Mouse (Mus musculus) NIH3T3 (cell line): ENCODE measurements around the gene Rala.
"Not testable (repeated sequence)": the region's sequence is repeated elsewhere in the genome, so short reads cannot be mapped to it uniquely, and the experiment has no call there.

Experiments used
- DNase-seq: peaks from one replicate; pipeline ENCODE4 v3.0.0-alpha.2; 2012; ENCODE audit warnings: low read depth

The Rala gene

GRCm38 (mm10) chr13:17944078-17944917 is at the start of gene Rala:
Rala (minus strand) TSS chr13:17944239.
- peak; percentile 93 for DNase-seq

GRCm38 (mm10) chr13:17993515-17993847 is 49.4 kb upstream of the Rala start:
- no peak for DNase-seq

- peak; percentile 91 for DNase-seq
These were observed 48.9 kb upstream of the Rala start, which contains the start of gene Yae1d1 for GRCm38 (mm10) chr13:17992697-17993514. Yae1d1 (minus strand) TSS chr13:17993349.

- no peak for DNase-seq
These were observed 48.0 kb upstream of the Rala start for GRCm38 (mm10) chr13:17992009-17992408.

GRCm38 (mm10) chr13:17983194-17983593 is 39.2 kb upstream of the Rala start:
- DNase-seq = peak; percentile 63

- DNase-seq = no peak
These were observed 38.6 kb upstream of the Rala start for GRCm38 (mm10) chr13:17982634-17983033.

GRCm38 (mm10) chr13:17976854-17977739 is 33.1 kb upstream of the Rala start:
- no peak for DNase-seq

GRCm38 (mm10) chr13:17975891-17976290 is 31.9 kb upstream of the Rala start:
- DNase-seq = peak; percentile 70

- DNase-seq = peak; percentile 25
These were observed 31.4 kb upstream of the Rala start for GRCm38 (mm10) chr13:17975457-17975856.

GRCm38 (mm10) chr13:17974734-17975133 is 30.7 kb upstream of the Rala start:
- no peak for DNase-seq

GRCm38 (mm10) chr13:17960613-17961012 is 16.6 kb upstream of the Rala start:
- no peak for DNase-seq

GRCm38 (mm10) chr13:17954282-17954681 is 10.2 kb upstream of the Rala start:
- DNase-seq = no peak

- not testable (repeated sequence) for DNase-seq
These were observed 6.5 kb upstream of the Rala start for GRCm38 (mm10) chr13:17950581-17950980.

GRCm38 (mm10) chr13:17949555-17949954 is 5.5 kb upstream of the Rala start:
- no peak for DNase-seq

GRCm38 (mm10) chr13:17943306-17944077 is 547 bp downstream of the Rala start:
- no peak for DNase-seq

- DNase-seq = no peak
These were observed 1.7 kb downstream of the Rala start for GRCm38 (mm10) chr13:17942338-17942737.

GRCm38 (mm10) chr13:17907309-17907708 is 36.7 kb downstream of the Rala start:
- DNase-seq = no peak

- DNase-seq = no peak
These were observed 42.6 kb downstream of the Rala start for GRCm38 (mm10) chr13:17901474-17901873.

GRCm38 (mm10) chr13:17900641-17901040 is 43.4 kb downstream of the Rala start:
- DNase-seq = peak; percentile 46

- no peak for DNase-seq
These were observed 47.0 kb downstream of the Rala start for GRCm38 (mm10) chr13:17897040-17897439.

- no peak for DNase-seq
These were observed 52.5 kb downstream of the Rala start for GRCm38 (mm10) chr13:17891545-17891944.
